Mouse (Mus musculus) stomach, embryonic 15.5 days (tissue): ENCODE results near the gene Etfb. TPM values are rescaled to one million over a fixed set of nuclear protein-coding genes. Genes with fewer than 3 reads are reported as not detected.

Experiments
- ATAC-seq: fragments of 200-750 bp; cut with Nextera tagmentation; 2 replicates; pipeline ENCODE4 v1.8.0; 2017; ENCODE audit warnings: low read depth, moderate number of reproducible peaks, moderate TSS enrichment; ENCODE audit not compliant: insufficient read depth, low FRiP score
- H3K27ac ChIP-seq: fragments of 300-500 bp; sonication (generic); 2 replicates; pipeline ENCODE4 v1.5.1; 2015; ENCODE audit warnings: mild to moderate bottlenecking, inconsistent platforms
- H3K27me3 ChIP-seq: fragments of 300-500 bp; sonication (generic); replicated peaks from 2 replicates; pipeline ENCODE4 v1.6.1; 2015; ENCODE audit warnings: inconsistent platforms
- H3K36me3 ChIP-seq: fragments of 300-500 bp; sonication (generic); 2 replicates; pipeline ENCODE4 v1.6.1; 2015; ENCODE audit warnings: inconsistent platforms
- H3K4me1 ChIP-seq: fragments of 300-500 bp; sonication (generic); 2 replicates; pipeline ENCODE4 v1.6.1; 2015; ENCODE audit warnings: inconsistent platforms
- H3K4me2 ChIP-seq: fragments of 300-500 bp; sonication (generic); 2 replicates; pipeline ENCODE4 v1.6.1; 2015; ENCODE audit warnings: mild to moderate bottlenecking, inconsistent platforms
- H3K4me3 ChIP-seq: fragments of 300-500 bp; sonication (generic); replicated peaks from 2 replicates; pipeline ENCODE4 v1.5.1; 2015; ENCODE audit warnings: inconsistent platforms
- H3K9ac ChIP-seq: fragments of 300-500 bp; sonication (generic); 2 replicates; pipeline ENCODE4 v1.6.1; 2015; ENCODE audit warnings: inconsistent platforms
- H3K9me3 ChIP-seq: fragments of 300-500 bp; sonication (generic); 2 replicates; pipeline ENCODE4 v1.6.1; 2016; ENCODE audit warnings: inconsistent platforms
- WGBS: fragments of 180-500 bp; shearing (Covaris S2); methylation state at CpG from one replicate; pipeline ENCODE4 v1.1.7; 2015; 5-methylcytosine and 5-hydroxymethylcytosine counted together
- microRNA-seq: library from miRNA; unstranded; fragments of <30 nt; microRNA quantifications from one replicate; pipeline ENCODE4, GENCODE M21; 2016
- polyA plus RNA-seq: library from polyadenylated mRNA; unstranded; fragments of >200 nt; fragmentation: Nextera tagmentation; extraction: Ambion mirVana; gene quantifications from 2 replicates; pipeline ENCODE4 v1.2.1, GENCODE M21; 2015

The Etfb gene
- polyA plus RNA-seq, 1 experiment from 2014 or later, result 353 TPM

GRCm38 (mm10) chr7:43481191-43481590, 37.3 kb downstream of the Etfb start:
- Histone ChIP-seq H3K4me3 (no peak overlapping the region), H3K9me3 (no peaks in the 10 kb centered on the region), H3K36me3 (no peaks in the 10 kb centered on the region), H3K9ac (no peak overlapping the region), H3K4me1 (0 out of 2 replicates have a peak, but pooled peaks cover 4% of the 10 kb centered on the region), H3K27me3 (peaks cover 21% of the 10 kb centered on the region), H3K27ac (no peak overlapping the region), H3K4me2 (no peak overlapping the region)
- WGBS, result 60% methylated on average over 3 of the region's 3 CpGs
- no peak for ATAC-seq

GRCm38 (mm10) chr7:43482090-43482716, 38.3 kb downstream of the Etfb start:
- H3K4me1 ChIP-seq, result 0 out of 2 replicates have a peak, but pooled peaks cover 4% of the 10 kb centered on the region
- H3K9ac ChIP-seq, result no peak overlapping the region
- H3K36me3 ChIP-seq, result no peaks in the 10 kb centered on the region
- no peaks in the 10 kb centered on the region for H3K9me3 ChIP-seq
- peaks cover 12% of the 10 kb centered on the region for H3K27me3 ChIP-seq
- H3K4me2 ChIP-seq, result no peak overlapping the region
- H3K4me3 ChIP-seq, result no peak overlapping the region
- 58% methylated on average over 8 of the region's 8 CpGs for WGBS
- no peak; the same call in 1 of the 2 replicates for ATAC-seq
- H3K27ac ChIP-seq, result no peak overlapping the region

- H3K4me3 ChIP-seq, result no peak overlapping the region
- H3K36me3 ChIP-seq, result no peaks in the 10 kb centered on the region
- H3K9ac ChIP-seq, result no peak overlapping the region
- H3K27me3 ChIP-seq, result peaks cover 1% of the 10 kb centered on the region; the same call in 1 of the 2 replicates
- no peak overlapping the region for H3K27ac ChIP-seq
- H3K4me1 ChIP-seq, result 0 out of 2 replicates have a peak, but pooled peaks cover 4% of the 10 kb centered on the region
- 6% methylated on average over 10 of the region's 10 CpGs for WGBS
- no peak overlapping the region for H3K4me2 ChIP-seq
- no peaks in the 10 kb centered on the region for H3K9me3 ChIP-seq
- ATAC-seq, result no peak
These were observed 39.4 kb downstream of the Etfb start for GRCm38 (mm10) chr7:43483236-43483635.

- Histone ChIP-seq H3K4me2 (no peak overlapping the region), H3K9ac (no peak overlapping the region), H3K27ac (no peak overlapping the region), H3K36me3 (no peaks in the 10 kb centered on the region), H3K4me1 (0 out of 2 replicates have a peak, but pooled peaks cover 3% of the 10 kb centered on the region), H3K27me3 (peaks cover 16% of the 10 kb centered on the region; the same call in 1 of the 2 replicates), H3K4me3 (no peak overlapping the region), H3K9me3 (no peaks in the 10 kb centered on the region)
- no peak for ATAC-seq
- 50% methylated on average over 5 of the region's 5 CpGs for WGBS
These were observed 44.8 kb downstream of the Etfb start for GRCm38 (mm10) chr7:43488646-43489045.

GRCm38 (mm10) chr7:43489631-43490125, 45.8 kb downstream of the Etfb start, which contains the start of gene Iglon5:
TSS of gene Iglon5 (minus strand) at chr7:43490075.
- peaks cover 16% of the 10 kb centered on the region; the same call in 1 of the 2 replicates for H3K27me3 ChIP-seq
- H3K36me3 ChIP-seq, result no peaks in the 10 kb centered on the region
- WGBS, result 1% methylated on average over 18 of the region's 41 CpGs
- H3K9ac ChIP-seq, result no peak within 1 kb of the TSS
- peak within 1 kb of the TSS; percentile 46 for H3K4me3 ChIP-seq
- no peak within 1 kb of the TSS for H3K27ac ChIP-seq
- H3K4me2 ChIP-seq, result peak within 1 kb of the TSS; percentile 67
- no peaks in the 10 kb centered on the region for H3K9me3 ChIP-seq
- H3K4me1 ChIP-seq, result 0 out of 2 replicates have a peak, but pooled peaks cover 3% of the 10 kb centered on the region
- no peak for ATAC-seq

- H3K9ac ChIP-seq, result no peak overlapping the region
- WGBS, result 0% methylated on average over 7 of the region's 13 CpGs
These were observed 46.3 kb downstream of the Etfb start for GRCm38 (mm10) chr7:43490182-43490584.

GRCm38 (mm10) chr7:43490861-43491260, 47.0 kb downstream of the Etfb start:
- H3K9ac ChIP-seq, result no peak overlapping the region
- 0 out of 2 replicates have a peak overlapping the region, but pooled peaks have one; percentile 67 for H3K4me2 ChIP-seq
- no peak overlapping the region for H3K27ac ChIP-seq
- H3K4me3 ChIP-seq, result no peak overlapping the region
- H3K27me3 ChIP-seq, result peaks cover 16% of the 10 kb centered on the region; the same call in 1 of the 2 replicates
- 59% methylated on average over 9 of the region's 9 CpGs for WGBS
- no peak for ATAC-seq
- H3K9me3 ChIP-seq, result no peaks in the 10 kb centered on the region
- H3K4me1 ChIP-seq, result 0 out of 2 replicates have a peak, but pooled peaks cover 3% of the 10 kb centered on the region
- H3K36me3 ChIP-seq, result no peaks in the 10 kb centered on the region

More at GRCm38 (mm10) chr7:43490182-43490584, 46.3 kb downstream of the Etfb start:
- no peaks in the 10 kb centered on the region for H3K36me3 ChIP-seq
- peaks cover 16% of the 10 kb centered on the region; the same call in 1 of the 2 replicates for H3K27me3 ChIP-seq
- ATAC-seq, result peak; percentile 81; the same call in 1 of the 2 replicates
- H3K27ac ChIP-seq, result no peak overlapping the region
- peak overlapping the region; percentile 67 for H3K4me2 ChIP-seq
- peak overlapping the region; percentile 46 for H3K4me3 ChIP-seq
- no peaks in the 10 kb centered on the region for H3K9me3 ChIP-seq
- 0 out of 2 replicates have a peak, but pooled peaks cover 3% of the 10 kb centered on the region for H3K4me1 ChIP-seq

GRCm38 (mm10) chr7:43495343-43496021, 51.6 kb downstream of the Etfb start:
- Histone ChIP-seq H3K9me3 (no peaks in the 10 kb centered on the region), H3K27ac (no peak overlapping the region), H3K36me3 (no peaks in the 10 kb centered on the region), H3K4me2 (no peak overlapping the region), H3K27me3 (peaks cover 7% of the 10 kb centered on the region; the same call in 1 of the 2 replicates), H3K4me1 (no peaks in the 10 kb centered on the region), H3K4me3 (no peak overlapping the region), H3K9ac (no peak overlapping the region)
- ATAC-seq, result peak; percentile 60; the same call in 1 of the 2 replicates
- 19% methylated on average over 21 of the region's 21 CpGs for WGBS

Small RNAs within 50 kb of the gene (microRNA-seq; reads per million reads assigned to microRNA genes)
- 0.77 reads per million for gene Mir7051

Other genes starting within 250 kb of the Etfb start
- gene Zfp715, start 130.8 kb upstream of the Etfb start, polyA plus RNA-seq, result 10.4 and 10.7 TPM in 2 replicates
- 0.37 and 0.45 TPM in 2 replicates for gene Siglecf, start 92.7 kb upstream of the Etfb start, polyA plus RNA-seq
- gene Siglecg, start 35.9 kb upstream of the Etfb start, polyA plus RNA-seq, result 0.28 and 0.30 TPM in 2 replicates
- gene Lim2, start 16.4 kb upstream of the Etfb start, polyA plus RNA-seq, result 0.15 and 0.77 TPM in 2 replicates
- 3.7 and 4.4 TPM in 2 replicates for gene Nkg7, start 7.0 kb upstream of the Etfb start, polyA plus RNA-seq
- gene Cldnd2, start 3.3 kb upstream of the Etfb start, polyA plus RNA-seq, result 0.21 TPM in 1 of 2 replicates, not detected in the other
- gene Gm45233, start within 50 bp of the Etfb start, polyA plus RNA-seq, result 0.96 and 1.1 TPM in 2 replicates
- 6.0 and 7.7 TPM in 2 replicates for gene Vsig10l, start 19.1 kb downstream of the Etfb start, polyA plus RNA-seq
- gene Iglon5, start 46.0 kb downstream of the Etfb start, polyA plus RNA-seq, result 0.49 and 0.55 TPM in 2 replicates
- gene 4931406B18Rik, start 61.9 kb downstream of the Etfb start, polyA plus RNA-seq, result not detected in 2 replicates
- gene Cd33, start 100.3 kb downstream of the Etfb start, polyA plus RNA-seq, result 2.1 and 2.3 TPM in 2 replicates
- 2.9 and 3.6 TPM in 2 replicates for gene Zfp658, start 118.2 kb downstream of the Etfb start, polyA plus RNA-seq
- gene Zfp719, start 135.5 kb downstream of the Etfb start, polyA plus RNA-seq, result 10.3 and 11.3 TPM in 2 replicates
- not detected in 2 replicates for gene Zfp819, start 163.1 kb downstream of the Etfb start, polyA plus RNA-seq
- 1.1 and 2.2 TPM in 2 replicates for gene Ceacam18, start 190.6 kb downstream of the Etfb start, polyA plus RNA-seq
- gene Siglece, start 216.1 kb downstream of the Etfb start, polyA plus RNA-seq, result 1.7 and 2.0 TPM in 2 replicates
- gene Ctu1, start 227.9 kb downstream of the Etfb start, polyA plus RNA-seq, result 14.3 and 14.7 TPM in 2 replicates
- gene Klk14, start 246.3 kb downstream of the Etfb start, polyA plus RNA-seq, result 0.21 TPM in 1 of 2 replicates, not detected in the other